Mouse (Mus musculus) CH12.LX (cell line): ENCODE results near the gene B3galt4.

Source experiments
- BHLHE40 ChIP-seq: IDR thresholded peaks from 2 replicates; pipeline ENCODE4 v1.6.1; 2011; ENCODE audit warnings: mild to moderate bottlenecking, low read depth, low read length, improper control_type of control experiment
- CHD2 ChIP-seq: IDR thresholded peaks from 2 replicates; pipeline ENCODE4 v1.6.1; 2011; ENCODE audit warnings: low read length, improper control_type of control experiment
- CTCF ChIP-seq, 2 experiments: IDR thresholded peaks in 1 of 2; conservative IDR thresholded peaks in 1 of 2; 2 replicates each; pipeline ENCODE4 v1.5.1; 2011 to 2012; ENCODE audit warnings: low read depth in 2 of 2, low read length in 2 of 2, improper control_type of control experiment in 1 of 2, inconsistent platforms in 1 of 2, mild to moderate bottlenecking in 1 of 2, moderate library complexity in 1 of 2
- MAZ ChIP-seq: IDR thresholded peaks from 2 replicates; pipeline ENCODE4 v1.6.1; 2012; ENCODE audit warnings: low read depth, mild to moderate bottlenecking, inconsistent platforms, low read length, improper control_type of control experiment, moderate library complexity
- MXI1 ChIP-seq: IDR thresholded peaks from 2 replicates; pipeline ENCODE4 v1.6.1; 2011; ENCODE audit warnings: mild to moderate bottlenecking, low read depth, low read length, improper control_type of control experiment
- MYC ChIP-seq: IDR thresholded peaks from 2 replicates; pipeline ENCODE4 v1.6.1; 2011; ENCODE audit warnings: low read depth, mild to moderate bottlenecking, improper control_type of control experiment, low read length
- PAX5 ChIP-seq: IDR thresholded peaks from 2 replicates; pipeline ENCODE4 v1.6.1; 2012; ENCODE audit warnings: low read length, inconsistent platforms, mixed read lengths
- POLR2A ChIP-seq: IDR thresholded peaks from 2 replicates; pipeline ENCODE4 v1.6.1; 2011; ENCODE audit warnings: low read depth, mild to moderate bottlenecking, improper control_type of control experiment, low read length
- RAD21 ChIP-seq: IDR thresholded peaks from 2 replicates; pipeline ENCODE4 v1.6.1; 2011; ENCODE audit warnings: low read depth, mild to moderate bottlenecking, low read length, improper control_type of control experiment, moderate library complexity
- UBTF ChIP-seq: IDR thresholded peaks from 2 replicates; pipeline ENCODE4 v1.6.1; 2012; ENCODE audit warnings: low read depth, mild to moderate bottlenecking, inconsistent platforms, low read length, improper control_type of control experiment, moderate library complexity
- USF1 ChIP-seq: IDR thresholded peaks from 2 replicates; pipeline ENCODE4 v1.6.1; 2014; ENCODE audit warnings: low read depth, mild to moderate bottlenecking, inconsistent platforms, low read length, improper control_type of control experiment
- USF2 ChIP-seq: conservative IDR thresholded peaks from 2 replicates; pipeline ENCODE4 v1.6.1; 2011; ENCODE audit warnings: low read depth, low read length, improper control_type of control experiment
- ZC3H11A ChIP-seq: IDR thresholded peaks from 2 replicates; pipeline ENCODE4 v1.6.1; 2012; ENCODE audit warnings: low read depth, mild to moderate bottlenecking, inconsistent platforms, low read length, improper control_type of control experiment
- ZNF384 ChIP-seq: IDR thresholded peaks from 2 replicates; pipeline ENCODE4 v1.6.1; 2012; ENCODE audit warnings: low read depth, low read length, improper control_type of control experiment, inconsistent platforms

GRCm38 (mm10) chr17:33965846-33966550 lies 14.7 kb upstream of the B3galt4 start:
- TF ChIP-seq POLR2A: no peak
- no peak for TF ChIP-seq MXI1
- no peak for TF ChIP-seq BHLHE40
- TF ChIP-seq CTCF (conservative IDR thresholded peaks at IDR 0.05 in 1 of 2, IDR thresholded peaks at IDR 0.05 in 1 of 2; ENCODE audit: low read depth in 2 of 2, low read length in 2 of 2): no peak
- TF ChIP-seq PAX5: no peak
- TF ChIP-seq ZC3H11A: no peak
- no peak for TF ChIP-seq MYC
- no peak for TF ChIP-seq UBTF
- no peak for TF ChIP-seq USF1
- TF ChIP-seq RAD21: no peak
- TF ChIP-seq CHD2: no peak
- no peak for TF ChIP-seq USF2
- no peak for TF ChIP-seq MAZ
- TF ChIP-seq ZNF384: no peak
